Mouse (Mus musculus): Measurements from ENCODE around the gene Epb42. TPM values are rescaled to one million over a fixed set of nuclear protein-coding genes. Genes with fewer than 3 reads are reported as not detected.
A peak's percentile ranks its signal among the peaks of the same experiment; 100 is the strongest.
"Not testable (repeated sequence)": the region's sequence is repeated elsewhere in the genome, so short reads cannot be mapped to it uniquely, and the experiment has no call there.

The Epb42 gene
- total and polyA plus RNA-seq, 2 experiments = 0.10 TPM; not detected in 1

DNA sequence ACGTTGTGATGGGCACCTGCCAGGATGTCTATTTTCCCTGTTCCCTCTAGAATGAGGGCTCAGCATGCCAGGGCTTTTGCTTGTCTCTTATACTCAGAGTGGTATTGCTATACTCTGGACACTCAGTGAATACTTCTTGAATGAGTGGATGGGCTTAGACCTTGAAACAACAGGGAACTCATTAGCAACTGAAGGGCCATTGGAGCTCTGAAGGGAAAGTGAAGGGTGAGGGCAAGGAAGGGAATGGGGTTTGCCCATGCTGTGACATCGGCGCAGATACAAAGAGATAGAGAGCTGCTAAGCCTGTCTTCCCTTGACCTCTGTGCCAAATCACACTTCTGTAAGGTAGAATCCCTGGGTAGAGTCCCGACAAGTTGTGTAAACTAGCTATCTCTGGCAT, 8.8 kb upstream of the Epb42 start:
- Histone ChIP-seq H3K27me3 (ENCODE audit: control insufficient read depth, insufficient read depth, low read length) (no peaks in the 10 kb centered on the region), H3K4me1 (ENCODE audit: control insufficient read depth, insufficient read depth, low read length) (no peaks in the 10 kb centered on the region), H3K79me2 (ENCODE audit: control insufficient read depth, insufficient read depth, low read length) (no peaks in the 10 kb centered on the region), H3K9ac (ENCODE audit: low read depth, low read length) (no peak overlapping the region), H3K4me3 (ENCODE audit: insufficient read depth, low read depth, low read length) (no peak overlapping the region), H3K36me3 (ENCODE audit: control insufficient read depth, insufficient read depth, low read length) (no peaks in the 10 kb centered on the region), H3K27ac (replicated peaks; ENCODE audit: insufficient read depth, low read depth, low read length) (no peak overlapping the region)
- DNase-seq (ENCODE audit: extremely low read depth, low read depth, low spot score) = no peak
- WGBS = 76% methylated on average over 4 of the region's 4 CpGs
- no peak for TF ChIP-seq POLR2A (IDR thresholded peaks at IDR 0.05; ENCODE audit: extremely low read depth, insufficient read depth, low read length)
- TF ChIP-seq CTCF (IDR thresholded peaks at IDR 0.05; ENCODE audit: low read depth, low read length) = no peak

DNA sequence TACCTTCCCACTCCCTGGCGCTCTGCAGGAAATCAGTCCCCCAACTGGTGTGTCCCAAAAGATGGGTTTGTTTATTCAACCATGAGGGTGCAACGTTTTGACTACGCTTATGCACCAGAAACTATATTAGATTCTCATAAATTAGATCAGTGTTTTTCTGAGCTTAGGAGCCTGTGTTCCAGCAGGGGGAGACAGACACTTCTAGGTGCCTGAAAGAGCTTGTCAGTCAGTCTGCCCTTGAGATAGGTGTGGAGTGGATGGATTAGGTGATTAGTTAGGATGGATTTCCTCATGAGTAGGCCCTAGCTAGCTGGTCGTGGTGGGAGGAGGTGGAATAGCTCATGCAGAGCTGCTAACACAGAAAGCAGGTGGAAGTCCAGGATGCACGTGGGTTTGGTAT, 4.2 kb upstream of the Epb42 start:
- peak; percentile 19 for DNase-seq (ENCODE audit: extremely low read depth, low read depth, low spot score)
- Histone ChIP-seq H3K9ac (ENCODE audit: low read depth, low read length) (no peak overlapping the region), H3K27me3 (ENCODE audit: control insufficient read depth, insufficient read depth, low read length) (no peaks in the 10 kb centered on the region), H3K4me3 (ENCODE audit: insufficient read depth, low read depth, low read length) (no peak overlapping the region), H3K27ac (replicated peaks; ENCODE audit: insufficient read depth, low read depth, low read length) (no peak overlapping the region), H3K4me1 (ENCODE audit: control insufficient read depth, insufficient read depth, low read length) (no peaks in the 10 kb centered on the region), H3K36me3 (ENCODE audit: control insufficient read depth, insufficient read depth, low read length) (no peaks in the 10 kb centered on the region), H3K79me2 (ENCODE audit: control insufficient read depth, insufficient read depth, low read length) (no peaks in the 10 kb centered on the region)
- 44% methylated on average over 5 of the region's 5 CpGs for WGBS
- TF ChIP-seq POLR2A (IDR thresholded peaks at IDR 0.05; ENCODE audit: extremely low read depth, insufficient read depth, low read length) = no peak
- no peak for TF ChIP-seq CTCF (IDR thresholded peaks at IDR 0.05; ENCODE audit: low read depth, low read length)

DNA sequence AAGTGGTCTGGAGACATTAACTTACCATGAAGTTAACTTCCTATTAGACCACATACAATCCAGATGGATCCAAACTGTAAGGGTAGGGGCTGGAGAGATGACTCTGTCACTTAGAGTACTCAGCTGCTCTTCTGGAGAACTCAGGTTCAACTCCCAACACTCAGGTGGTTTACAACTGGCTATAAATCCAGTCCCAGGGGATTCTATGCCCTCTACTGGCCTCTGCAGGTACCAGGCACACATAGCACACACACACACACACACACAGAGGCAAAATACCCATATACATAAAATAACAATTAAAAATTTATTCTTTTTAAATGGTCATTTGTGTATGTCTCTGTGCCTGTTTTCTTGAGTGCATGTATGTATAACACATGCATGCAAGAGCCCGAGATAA, 2.5 kb upstream of the Epb42 start:
- no peak for DNase-seq (ENCODE audit: extremely low read depth, low read depth, low spot score)
- Histone ChIP-seq H3K36me3 (ENCODE audit: control insufficient read depth, insufficient read depth, low read length) (no peaks in the 10 kb centered on the region), H3K4me1 (ENCODE audit: control insufficient read depth, insufficient read depth, low read length) (no peaks in the 10 kb centered on the region), H3K9ac (ENCODE audit: low read depth, low read length) (no peak overlapping the region), H3K4me3 (ENCODE audit: insufficient read depth, low read depth, low read length) (no peak overlapping the region), H3K27ac (replicated peaks; ENCODE audit: insufficient read depth, low read depth, low read length) (no peak overlapping the region), H3K27me3 (ENCODE audit: control insufficient read depth, insufficient read depth, low read length) (no peaks in the 10 kb centered on the region), H3K79me2 (ENCODE audit: control insufficient read depth, insufficient read depth, low read length) (no peaks in the 10 kb centered on the region)
- TF ChIP-seq CTCF (IDR thresholded peaks at IDR 0.05; ENCODE audit: low read depth, low read length) (no peak), POLR2A (IDR thresholded peaks at IDR 0.05; ENCODE audit: extremely low read depth, insufficient read depth, low read length) (no peak)
- WGBS = 94% methylated on average over 1 of the region's 1 CpGs

- not testable (repeated sequence) for H3K4me1 ChIP-seq (ENCODE audit: control insufficient read depth, insufficient read depth, low read length); H3K4me3 ChIP-seq (ENCODE audit: insufficient read depth, low read depth, low read length); H3K9ac ChIP-seq (ENCODE audit: low read depth, low read length); H3K27me3 ChIP-seq (ENCODE audit: control insufficient read depth, insufficient read depth, low read length); H3K27ac ChIP-seq (replicated peaks; ENCODE audit: insufficient read depth, low read depth, low read length); DNase-seq (ENCODE audit: extremely low read depth, low read depth, low spot score); H3K79me2 ChIP-seq (ENCODE audit: control insufficient read depth, insufficient read depth, low read length); H3K36me3 ChIP-seq (ENCODE audit: control insufficient read depth, insufficient read depth, low read length)
- 96% methylated on average over 1 of the region's 1 CpGs for WGBS
These were observed 2.0 kb upstream of the Epb42 start for GRCm38 (mm10) chr2:121038851-121039250.

DNA sequence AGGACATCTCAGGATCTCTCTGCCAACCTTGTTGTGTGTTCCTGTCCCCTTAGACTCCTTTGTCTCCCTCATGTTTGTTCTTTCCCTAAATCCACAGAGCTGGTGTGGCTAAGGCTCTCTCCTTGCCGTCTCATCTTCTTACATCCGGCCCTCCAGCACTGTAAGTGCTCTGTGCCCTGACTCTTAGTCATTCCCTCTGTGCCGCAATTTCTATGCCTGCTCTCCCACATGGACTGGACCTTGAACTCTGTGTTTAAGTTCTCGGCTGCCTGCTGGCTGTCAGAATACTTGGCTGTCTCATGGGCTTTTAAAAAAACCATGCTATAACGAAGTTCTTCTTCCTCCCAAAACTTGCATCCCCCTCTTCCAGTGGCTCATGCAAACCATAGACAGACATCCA, 14.0 kb downstream of the Epb42 start:
- H3K79me2 ChIP-seq (ENCODE audit: control insufficient read depth, insufficient read depth, low read length) = no peaks in the 10 kb centered on the region
- DNase-seq (ENCODE audit: extremely low read depth, low read depth, low spot score) = peak; percentile 47
- H3K9ac ChIP-seq (ENCODE audit: low read depth, low read length) = no peak overlapping the region
- H3K4me3 ChIP-seq (ENCODE audit: insufficient read depth, low read depth, low read length) = no peak overlapping the region
- H3K36me3 ChIP-seq (ENCODE audit: control insufficient read depth, insufficient read depth, low read length) = peaks cover 1% of the 10 kb centered on the region
- H3K4me1 ChIP-seq (ENCODE audit: control insufficient read depth, insufficient read depth, low read length) = peaks cover 2% of the 10 kb centered on the region; the same call in 1 of the 2 replicates
- 17% methylated on average over 5 of the region's 5 CpGs for WGBS
- no peak overlapping the region for H3K27ac ChIP-seq (replicated peaks; ENCODE audit: insufficient read depth, low read depth, low read length)
- TF ChIP-seq POLR2A (IDR thresholded peaks at IDR 0.05; ENCODE audit: extremely low read depth, insufficient read depth, low read length) (no peak), CTCF (IDR thresholded peaks at IDR 0.05; ENCODE audit: low read depth, low read length) (no peak)
- H3K27me3 ChIP-seq (ENCODE audit: control insufficient read depth, insufficient read depth, low read length) = no peaks in the 10 kb centered on the region

DNA sequence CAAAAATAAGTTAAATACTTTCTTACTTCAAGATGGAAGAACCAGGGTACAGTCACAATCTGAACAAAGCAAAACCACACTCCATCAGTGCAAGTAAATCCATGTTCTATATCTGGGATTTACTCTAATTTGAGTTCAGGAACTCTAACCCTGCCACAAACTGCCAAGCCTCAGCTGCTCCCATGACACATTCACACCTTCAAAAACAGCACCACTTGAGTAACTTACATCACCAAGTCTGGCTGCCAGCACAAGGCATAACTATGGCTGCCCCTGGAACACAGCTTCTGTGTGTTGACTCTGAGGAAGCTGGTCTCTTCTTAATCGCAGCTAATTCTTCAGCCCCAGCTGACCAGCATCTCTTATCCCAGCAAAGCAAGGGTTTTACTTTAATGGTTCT, 19.7 kb downstream of the Epb42 start:
- Histone ChIP-seq H3K4me3 (ENCODE audit: insufficient read depth, low read depth, low read length) (no peak overlapping the region), H3K36me3 (ENCODE audit: control insufficient read depth, insufficient read depth, low read length) (peaks cover 42% of the 10 kb centered on the region), H3K9ac (ENCODE audit: low read depth, low read length) (no peak overlapping the region), H3K27me3 (ENCODE audit: control insufficient read depth, insufficient read depth, low read length) (no peaks in the 10 kb centered on the region), H3K27ac (replicated peaks; ENCODE audit: insufficient read depth, low read depth, low read length) (no peak overlapping the region), H3K79me2 (ENCODE audit: control insufficient read depth, insufficient read depth, low read length) (no peaks in the 10 kb centered on the region), H3K4me1 (ENCODE audit: control insufficient read depth, insufficient read depth, low read length) (no peaks in the 10 kb centered on the region)
- no peak for DNase-seq (ENCODE audit: extremely low read depth, low read depth, low spot score)
- TF ChIP-seq CTCF (IDR thresholded peaks at IDR 0.05; ENCODE audit: low read depth, low read length) (no peak), POLR2A (IDR thresholded peaks at IDR 0.05; ENCODE audit: extremely low read depth, insufficient read depth, low read length) (no peak)
- 95% methylated on average over 1 of the region's 1 CpGs for WGBS

Data from liver, adult 2 months (tissue).